Mouse (Mus musculus) intestine, postnatal 0 days (tissue): Measurements from ENCODE around the gene Pex16. TPM values are rescaled to one million over a fixed set of nuclear protein-coding genes. Genes with fewer than 3 reads are reported as not detected.
A peak's percentile ranks its signal among the peaks of the same experiment; 100 is the strongest.

Experiments used
- ATAC-seq: fragments of 200-750 bp; cut with Nextera tagmentation; 2 replicates; pipeline ENCODE4 v1.8.0; 2017; ENCODE audit warnings: mild to moderate bottlenecking, moderate TSS enrichment, moderate library complexity
- H3K27ac ChIP-seq: fragments of 300-500 bp; sonication (generic); 2 replicates; pipeline ENCODE4 v1.5.1; 2014; ENCODE audit warnings: mild to moderate bottlenecking, low read depth, low read length, moderate library complexity
- H3K27me3 ChIP-seq: fragments of 300-500 bp; sonication (generic); replicated peaks from 2 replicates; pipeline ENCODE4 v1.6.1; 2014; ENCODE audit warnings: low read length, mixed read lengths; ENCODE audit not compliant: control insufficient read depth, insufficient read depth
- H3K36me3 ChIP-seq: fragments of 300-500 bp; sonication (generic); 2 replicates; pipeline ENCODE4 v1.6.1; 2014; ENCODE audit warnings: mild to moderate bottlenecking, moderate library complexity; ENCODE audit not compliant: control insufficient read depth, insufficient read depth
- H3K4me1 ChIP-seq: fragments of 300-500 bp; sonication (generic); replicated peaks from 2 replicates; pipeline ENCODE4 v1.6.1; 2014; ENCODE audit warnings: antibody characterized with exemption, low read length, mixed read lengths; ENCODE audit not compliant: control insufficient read depth, insufficient read depth
- H3K4me2 ChIP-seq: fragments of 300-500 bp; sonication (generic); replicated peaks from 2 replicates; pipeline ENCODE4 v1.6.1; 2014; ENCODE audit warnings: low read depth, mild to moderate bottlenecking, moderate library complexity
- H3K4me3 ChIP-seq: fragments of 300-500 bp; sonication (generic); 2 replicates; pipeline ENCODE4 v1.5.1; 2014; ENCODE audit warnings: low read depth, low read length
- H3K9ac ChIP-seq: fragments of 300-500 bp; sonication (generic); 2 replicates; pipeline ENCODE4 v1.6.1; 2014; ENCODE audit warnings: mild to moderate bottlenecking, low read depth, low read length
- H3K9me3 ChIP-seq: fragments of 300-500 bp; sonication (generic); 2 replicates; pipeline ENCODE4 v1.6.1; 2016; ENCODE audit warnings: mixed run types; ENCODE audit not compliant: control insufficient read depth
- CTCF ChIP-seq: sonication (generic); IDR thresholded peaks from 2 replicates; pipeline ENCODE4 v1.5.1; 2016; ENCODE audit warnings: low read depth, mild to moderate bottlenecking, control low read depth, antibody characterized with exemption, moderate library complexity
- WGBS: fragments of 180-500 bp; shearing (Covaris S2); extraction: QIAGEN DNeasy Blood & Tissue Kit; methylation state at CpG from one replicate; pipeline ENCODE4 v1.1.7; 2014; 5-methylcytosine and 5-hydroxymethylcytosine counted together
- polyA plus RNA-seq: library from polyadenylated mRNA; unstranded; fragments of >200 nt; fragmentation: Nextera tagmentation; extraction: Ambion mirVana; gene quantifications from 2 replicates; pipeline ENCODE4 v1.2.1, GENCODE M21; 2015

Gene Pex16
- polyA plus RNA-seq, 1 experiment from 2014 or later, result 86.0 TPM

DNA sequence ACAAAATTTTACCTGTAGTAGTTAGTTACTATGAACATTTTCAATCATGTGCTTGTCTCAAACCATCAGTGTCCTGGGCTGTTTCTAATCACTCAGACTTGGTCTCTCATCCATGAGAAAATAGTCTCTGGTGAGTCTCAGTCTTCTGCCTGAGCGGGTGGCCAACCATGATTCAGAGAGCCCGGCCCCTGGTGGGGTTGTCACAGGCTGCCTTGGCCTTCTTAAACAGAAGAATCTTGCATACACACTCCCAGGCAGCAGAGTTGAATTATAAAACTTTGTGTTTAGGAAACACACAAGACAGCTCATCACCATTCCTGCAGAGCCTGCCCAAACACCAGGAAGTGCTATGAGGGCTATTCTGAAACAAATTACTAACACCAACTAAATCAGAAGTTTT lies 42.6 kb upstream of the Pex16 start:
- no peak overlapping the region for H3K27ac ChIP-seq
- no peak overlapping the region for H3K4me2 ChIP-seq
- no peak for TF ChIP-seq CTCF
- no peaks in the 10 kb centered on the region for H3K27me3 ChIP-seq
- ATAC-seq, result no peak
- H3K4me3 ChIP-seq, result no peak overlapping the region
- 96% methylated on average over 2 of the region's 2 CpGs for WGBS
- H3K4me1 ChIP-seq, result no peaks in the 10 kb centered on the region
- H3K36me3 ChIP-seq, result peaks cover 43% of the 10 kb centered on the region
- no peaks in the 10 kb centered on the region for H3K9me3 ChIP-seq
- no peak overlapping the region for H3K9ac ChIP-seq

DNA sequence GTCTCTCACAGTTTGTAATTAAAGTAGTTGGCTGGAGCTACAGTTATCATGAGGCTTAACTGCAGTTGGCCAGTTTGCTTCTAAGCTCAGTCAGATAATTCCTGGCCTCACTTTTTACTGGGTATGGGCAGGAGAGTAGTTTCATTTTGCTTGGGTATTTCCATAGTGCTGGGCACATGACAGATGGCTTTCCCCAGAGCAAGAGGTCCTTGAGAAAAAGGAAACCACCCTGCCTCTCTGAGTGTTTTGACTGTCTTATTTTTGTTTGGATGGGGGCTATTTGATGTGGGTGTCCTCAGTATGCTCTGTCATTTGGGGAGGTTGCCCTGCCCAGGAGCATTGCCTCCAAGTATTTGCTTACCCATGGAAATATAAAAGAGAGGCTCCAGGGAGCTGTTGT lies 32.1 kb upstream of the Pex16 start:
- no peak for TF ChIP-seq CTCF
- H3K4me2 ChIP-seq, result no peak overlapping the region

DNA sequence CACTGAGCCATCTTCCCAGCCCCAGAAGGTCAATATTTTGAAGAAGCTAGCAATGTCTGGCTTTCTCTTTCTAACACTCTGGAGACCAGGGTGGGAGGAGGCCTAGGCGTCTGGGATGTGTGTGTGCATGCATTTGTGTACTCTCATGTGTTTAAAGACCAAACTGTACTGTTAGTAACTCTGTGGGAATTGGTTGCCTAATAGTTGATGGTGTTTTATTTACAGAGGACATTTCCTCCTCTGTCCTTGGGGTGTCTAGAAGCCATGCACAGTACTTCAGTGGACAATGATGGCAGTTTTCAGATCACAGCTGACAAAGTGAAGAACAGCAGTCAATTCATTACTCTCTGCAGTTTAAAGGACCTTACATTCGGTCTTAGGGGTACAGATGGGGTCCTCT lies 27.3 kb upstream of the Pex16 start:
- no peak for TF ChIP-seq CTCF
- 89% methylated on average over 2 of the region's 2 CpGs for WGBS
- peaks cover 35% of the 10 kb centered on the region; the same call in 1 of the 2 replicates for H3K36me3 ChIP-seq
- no peak overlapping the region for H3K9ac ChIP-seq
- H3K9me3 ChIP-seq, result no peaks in the 10 kb centered on the region
- no peaks in the 10 kb centered on the region for H3K4me1 ChIP-seq
- ATAC-seq, result no peak
- no peaks in the 10 kb centered on the region for H3K27me3 ChIP-seq
- no peak overlapping the region for H3K27ac ChIP-seq
- H3K4me2 ChIP-seq, result no peak overlapping the region
- H3K4me3 ChIP-seq, result no peak overlapping the region

More for the DNA sequence above, 32.1 kb upstream of the Pex16 start:
- Histone ChIP-seq H3K27ac (no peak overlapping the region), H3K9ac (no peak overlapping the region; the same call in 1 of the 2 replicates), H3K36me3 (peaks cover 8% of the 10 kb centered on the region; the same call in 1 of the 2 replicates), H3K27me3 (no peaks in the 10 kb centered on the region), H3K9me3 (no peaks in the 10 kb centered on the region), H3K4me3 (no peak overlapping the region), H3K4me1 (no peaks in the 10 kb centered on the region)
- no peak for ATAC-seq

DNA sequence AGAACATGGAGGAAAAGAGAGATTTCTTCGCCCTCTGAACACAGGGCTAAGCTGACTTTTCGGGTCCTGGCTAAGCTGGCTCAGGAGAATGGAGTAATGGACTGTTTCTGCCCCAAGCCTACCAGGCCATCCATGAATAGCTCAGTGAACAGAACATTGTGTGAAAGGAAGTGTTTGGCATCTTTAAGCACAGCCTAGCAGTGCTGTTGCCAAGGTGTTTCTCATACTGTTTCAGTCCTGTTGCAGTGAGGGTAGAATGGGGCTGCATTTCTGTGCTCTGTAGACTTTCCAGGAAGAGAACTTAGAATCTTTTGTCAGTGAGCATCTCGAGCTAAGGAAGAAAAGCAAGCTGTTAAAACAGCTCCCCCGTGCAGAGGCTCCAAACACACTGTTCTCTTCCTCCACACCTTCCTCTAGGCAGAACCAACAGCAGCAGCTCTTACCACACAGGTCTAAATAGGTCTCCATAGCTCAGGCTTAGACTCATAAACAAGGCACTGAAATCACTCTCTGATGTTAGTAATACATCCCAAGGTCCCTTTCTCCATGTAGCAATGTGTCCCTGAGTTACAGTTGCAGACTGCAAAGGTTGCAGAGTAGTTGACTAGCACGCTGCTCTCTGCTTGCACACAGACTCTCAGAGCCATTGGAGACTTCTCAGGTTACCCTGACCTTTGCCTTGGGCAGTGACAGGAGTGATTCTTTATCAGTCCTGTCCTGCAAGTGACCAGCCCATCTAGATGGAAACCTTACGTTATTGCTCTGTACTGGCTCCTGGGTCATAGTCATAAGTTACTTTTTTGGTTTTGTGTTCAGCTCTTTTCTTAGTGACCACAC lies 24.7 kb upstream of the Pex16 start:
- WGBS, result 56% methylated on average over 6 of the region's 6 CpGs
- TF ChIP-seq CTCF, result no peak
- Histone ChIP-seq H3K27ac (no peak overlapping the region), H3K9me3 (no peaks in the 10 kb centered on the region), H3K4me2 (no peak overlapping the region), H3K4me3 (no peak overlapping the region), H3K4me1 (no peaks in the 10 kb centered on the region), H3K9ac (no peak overlapping the region), H3K36me3 (peaks cover 40% of the 10 kb centered on the region; the same call in 1 of the 2 replicates), H3K27me3 (no peaks in the 10 kb centered on the region)
- ATAC-seq, result peak; percentile 69

DNA sequence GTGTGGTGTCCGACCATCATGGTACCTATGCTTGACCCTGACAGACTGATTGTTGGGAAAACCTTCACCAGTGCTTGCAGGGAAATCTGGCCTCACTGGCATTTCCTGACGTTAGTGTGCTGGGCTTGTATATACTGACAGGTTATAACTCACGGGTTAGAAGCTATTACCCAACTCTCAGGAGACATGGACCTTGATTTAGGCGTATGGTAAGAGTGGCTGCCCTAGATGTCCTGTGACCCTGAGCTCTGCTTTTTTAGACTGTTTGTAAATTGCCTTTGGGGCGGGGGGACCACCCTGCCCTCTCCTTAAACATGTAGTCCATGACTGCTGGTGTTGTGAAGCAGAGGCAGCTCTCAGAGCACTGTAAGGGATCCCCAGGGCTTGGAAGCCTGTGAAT lies 23.8 kb upstream of the Pex16 start:
- no peak for TF ChIP-seq CTCF
- Histone ChIP-seq H3K4me2 (no peak overlapping the region), H3K9me3 (no peaks in the 10 kb centered on the region), H3K27me3 (no peaks in the 10 kb centered on the region), H3K36me3 (peaks cover 44% of the 10 kb centered on the region; the same call in 1 of the 2 replicates), H3K27ac (no peak overlapping the region), H3K9ac (no peak overlapping the region), H3K4me3 (no peak overlapping the region), H3K4me1 (no peaks in the 10 kb centered on the region)
- 49% methylated on average over 5 of the region's 5 CpGs for WGBS
- peak; percentile 54 for ATAC-seq

DNA sequence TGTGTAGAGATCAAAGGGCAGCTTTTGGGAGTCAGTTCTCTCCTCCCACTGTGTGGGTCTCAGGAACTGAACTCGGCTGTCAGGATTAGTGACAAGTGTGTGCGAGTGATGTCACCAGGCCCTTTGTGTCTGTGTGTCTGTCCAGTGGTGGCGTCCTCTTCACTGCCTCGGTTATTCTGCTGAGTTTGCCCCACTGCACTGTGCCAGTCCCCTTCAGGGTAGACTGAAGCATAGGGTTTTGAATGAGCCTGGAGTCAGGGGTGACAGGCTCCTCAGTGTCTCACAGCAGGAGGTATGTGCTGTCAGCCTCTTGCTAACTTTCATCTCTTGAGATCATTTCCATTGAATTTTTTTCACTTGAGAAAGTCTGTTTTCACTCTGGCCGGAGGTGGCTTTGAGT lies 21.1 kb upstream of the Pex16 start:
- no peaks in the 10 kb centered on the region for H3K4me1 ChIP-seq
- no peak overlapping the region for H3K4me3 ChIP-seq
- no peak overlapping the region for H3K9ac ChIP-seq
- H3K27me3 ChIP-seq, result no peaks in the 10 kb centered on the region
- no peaks in the 10 kb centered on the region for H3K9me3 ChIP-seq
- no peak for ATAC-seq
- TF ChIP-seq CTCF, result no peak
- peaks cover 46% of the 10 kb centered on the region for H3K36me3 ChIP-seq
- no peak overlapping the region for H3K27ac ChIP-seq
- no peak overlapping the region for H3K4me2 ChIP-seq
- 83% methylated on average over 5 of the region's 5 CpGs for WGBS
